Mouse (Mus musculus) gastrocnemius, adult 18-20 months (tissue): Measurements from ENCODE around the gene Cbfb. TPM values are rescaled to one million over a fixed set of nuclear protein-coding genes. Genes with fewer than 3 reads are reported as not detected.

Source experiments
- total RNA-seq, 2 experiments: library from RNA; stranded (reverse); gene quantifications; 2 replicates each; pipeline ENCODE4 v1.2.3; 2021

The Cbfb gene
- total RNA-seq, 2 experiments from 2014 or later: 80.3 to 88.8 TPM

Other genes starting within 250 kb of the Cbfb start
- under 1 TPM in 1 of 2 experiments, not detected in 1; 0.19 TPM for gene Ces2e, start 244.4 kb upstream of the Cbfb start, total RNA-seq
- gene Ces2f, start 223.3 kb upstream of the Cbfb start, total RNA-seq: not detected
- gene Ces2g, start 209.0 kb upstream of the Cbfb start, total RNA-seq: under 1 TPM; 0.40 to 0.50 TPM
- gene Ces2h, start 169.8 kb upstream of the Cbfb start, total RNA-seq: not detected
- gene Ces3a, start 122.1 kb upstream of the Cbfb start, total RNA-seq: under 1 TPM in 1 of 2 experiments, not detected in 1; 0.57 TPM
- under 1 TPM in 1 of 2 experiments, not detected in 1; 0.12 TPM for gene Ces3b, start 86.9 kb upstream of the Cbfb start, total RNA-seq
- gene Ces4a, start 38.9 kb upstream of the Cbfb start, total RNA-seq: not detected
- gene D230025D16Rik, start 54.5 kb downstream of the Cbfb start, total RNA-seq: 10 to 100 TPM; 39.5 to 47.6 TPM
- 1 to 10 TPM; 1.3 to 1.9 TPM for gene B3gnt9, start 84.5 kb downstream of the Cbfb start, total RNA-seq
- gene Tradd, start 93.9 kb downstream of the Cbfb start, total RNA-seq: 1 to 10 TPM; 2.8 to 3.3 TPM
- under 1 TPM; 0.55 to 0.71 TPM for gene Fbxl8, start 94.0 kb downstream of the Cbfb start, total RNA-seq
- gene Hsf4, start 99.1 kb downstream of the Cbfb start, total RNA-seq: 10 to 100 TPM in 1 of 2 experiments, 1 to 10 TPM in 1; 9.8 to 11.1 TPM
- gene Nol3, start 105.5 kb downstream of the Cbfb start, total RNA-seq: 10 to 100 TPM; 32.7 to 38.9 TPM
- gene 4931428F04Rik, start 119.2 kb downstream of the Cbfb start, total RNA-seq: under 1 TPM; 0.53 to 0.74 TPM
- 1 to 10 TPM in 1 of 2 experiments, under 1 TPM in 1; 0.85 to 1.3 TPM for gene Exoc3l, start 125.4 kb downstream of the Cbfb start, total RNA-seq
- 10 to 100 TPM; 31.2 to 31.7 TPM for gene E2f4, start 127.0 kb downstream of the Cbfb start, total RNA-seq
- gene Elmo3, start 134.9 kb downstream of the Cbfb start, total RNA-seq: 1 to 10 TPM; 1.3 to 2.2 TPM
- gene Lrrc29, start 155.6 kb downstream of the Cbfb start, total RNA-seq: 1 to 10 TPM in 1 of 2 experiments, under 1 TPM in 1; 0.89 to 1.4 TPM
- gene Tmem208, start 155.7 kb downstream of the Cbfb start, total RNA-seq: 10 to 100 TPM; 21.1 to 22.6 TPM
- gene Fhod1, start 177.3 kb downstream of the Cbfb start, total RNA-seq: 10 to 100 TPM; 19.7 to 26.1 TPM
- under 1 TPM; 0.25 to 0.50 TPM for gene Slc9a5, start 178.2 kb downstream of the Cbfb start, total RNA-seq
- gene Plekhg4, start 202.6 kb downstream of the Cbfb start, total RNA-seq: under 1 TPM in 1 of 2 experiments, not detected in 1; 0.09 TPM
- gene Kctd19, start 242.8 kb downstream of the Cbfb start, total RNA-seq: under 1 TPM in 1 of 2 experiments, not detected in 1; 0.21 TPM
- gene Lrrc36, start 242.9 kb downstream of the Cbfb start, total RNA-seq: under 1 TPM; 0.41 to 0.64 TPM